Mouse (Mus musculus): ENCODE results near the gene Prkag2.
"Not testable (repeated sequence)": the region's sequence is repeated elsewhere in the genome, so short reads cannot be mapped to it uniquely, and the experiment has no call there.

Gene Prkag2

DNA sequence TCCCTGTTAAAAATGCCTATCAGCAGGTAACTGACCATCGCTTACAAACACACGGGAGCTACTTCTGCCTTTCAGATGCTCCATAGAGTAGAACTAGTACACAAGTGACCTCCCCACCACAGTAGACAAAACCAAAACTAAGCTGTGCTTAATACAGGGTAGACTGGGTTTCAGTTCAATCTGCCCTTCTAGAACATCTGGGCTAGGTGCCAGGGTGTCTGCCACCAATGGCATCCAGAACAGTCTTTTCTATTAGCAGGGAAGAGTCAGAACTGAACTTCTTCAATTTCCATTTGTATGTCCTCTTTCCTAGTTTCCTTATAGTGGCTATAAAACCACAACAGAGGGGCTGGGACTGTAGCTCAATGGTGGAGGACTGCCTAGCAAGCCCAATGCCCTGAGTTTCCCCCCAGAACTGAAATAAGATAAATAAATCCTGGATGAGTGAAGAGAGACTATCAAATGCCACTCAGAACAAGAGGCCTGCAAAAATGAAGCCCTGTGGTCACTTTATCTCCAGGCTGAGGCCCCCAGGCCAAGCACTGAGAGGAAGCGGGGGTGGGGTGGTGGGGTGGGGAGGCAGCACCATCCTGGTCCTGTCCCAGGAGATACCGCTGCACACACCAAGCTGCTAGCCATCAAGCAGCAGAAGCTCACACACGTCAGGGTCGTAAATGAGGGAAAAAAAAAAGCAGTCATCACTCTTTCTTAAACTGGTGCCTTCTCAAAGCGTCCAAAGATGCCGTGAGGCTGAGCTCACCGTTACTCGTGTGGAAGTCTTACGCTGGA, 222.4 kb downstream of the Prkag2 start:
- DNase-seq (ENCODE audit: low read depth in 1 of 2, low spot score in 2 of 2), result no peak

DNA sequence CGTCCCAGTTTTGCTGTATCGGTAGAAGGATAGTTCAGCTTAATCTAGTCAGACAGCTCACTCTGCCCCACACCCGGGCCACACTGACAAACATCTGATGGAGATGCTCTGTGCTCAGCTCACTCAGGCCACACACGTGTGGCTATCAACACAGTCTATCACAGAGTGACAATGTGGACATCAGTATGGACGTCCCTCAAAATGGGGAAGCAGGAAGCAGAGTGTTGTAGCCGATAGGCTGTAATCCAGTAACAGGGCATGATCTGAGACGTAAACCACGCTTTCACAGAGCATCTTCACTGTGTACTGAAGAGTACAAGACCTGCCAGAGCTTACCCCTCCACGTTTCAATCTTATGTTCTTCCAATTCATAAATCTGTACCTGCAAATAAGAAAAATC, 223.8 kb downstream of the Prkag2 start:
- no peak for DNase-seq (ENCODE audit: low read depth in 1 of 2, low spot score in 2 of 2)

- DNase-seq (ENCODE audit: low read depth in 1 of 2, low spot score in 2 of 2), result no peak
Observed at GRCm38 (mm10) chr5:24874111-24874510, 226.3 kb downstream of the Prkag2 start.

GRCm38 (mm10) chr5:24873221-24873620, 227.2 kb downstream of the Prkag2 start:
- no peak for DNase-seq (ENCODE audit: low read depth in 1 of 2, low spot score in 2 of 2)

- DNase-seq (ENCODE audit: low read depth in 1 of 2, low spot score in 2 of 2), result no peak
Observed at GRCm38 (mm10) chr5:24871276-24871675, 229.2 kb downstream of the Prkag2 start.

DNA sequence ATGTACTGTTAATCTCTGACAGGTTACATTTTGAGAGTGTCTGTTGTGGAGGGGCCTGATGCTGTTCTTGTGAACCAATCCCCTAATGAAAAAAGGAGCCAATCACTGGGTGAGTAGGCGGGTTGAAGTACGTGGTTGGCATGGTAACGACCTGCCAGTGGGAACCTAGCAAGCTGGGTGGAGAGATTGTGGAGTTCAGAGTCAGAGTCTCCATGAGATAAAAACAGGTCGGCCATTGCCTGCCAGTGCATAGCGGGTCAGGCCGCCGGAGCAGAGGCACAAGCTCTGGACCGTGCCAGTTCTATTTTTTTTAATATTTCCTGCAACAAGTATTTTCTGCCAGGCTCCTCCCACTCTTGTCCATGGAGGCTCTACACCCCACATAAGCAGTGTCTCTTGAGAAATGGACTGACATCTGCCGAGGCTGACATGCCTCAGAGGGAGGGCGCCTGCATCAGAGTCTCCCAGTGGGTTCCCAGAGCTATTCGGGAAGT, 230.6 kb downstream of the Prkag2 start:
- DNase-seq (ENCODE audit: low read depth in 1 of 2, low spot score in 2 of 2), result no peak

DNA sequence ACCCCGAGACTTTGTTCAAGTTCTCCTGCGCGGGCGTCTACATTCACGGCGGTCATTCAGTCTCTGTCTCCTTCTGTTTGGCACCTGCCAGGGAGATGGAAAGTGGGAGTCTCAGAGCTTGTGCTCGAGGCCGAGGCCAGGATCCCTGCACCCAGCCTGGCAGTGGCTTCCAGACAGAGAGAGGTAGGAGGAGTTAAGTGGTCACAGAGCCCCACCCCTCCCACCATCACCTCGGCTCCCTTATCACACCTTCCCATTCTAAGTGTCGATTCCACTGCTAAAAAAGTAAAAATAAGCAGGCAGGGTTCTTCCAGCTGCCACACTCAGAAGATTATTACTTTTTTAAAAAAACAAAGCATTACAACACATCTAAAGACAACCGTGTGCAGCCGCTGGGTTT, 236.6 kb downstream of the Prkag2 start:
- no peak for DNase-seq (ENCODE audit: low read depth in 1 of 2, low spot score in 2 of 2)

GRCm38 (mm10) chr5:24861449-24861930, 239.0 kb downstream of the Prkag2 start:
- DNase-seq (ENCODE audit: low read depth in 1 of 2, low spot score in 2 of 2), result no peak

- DNase-seq (ENCODE audit: low read depth in 1 of 2, low spot score in 2 of 2), result no peak
Observed at GRCm38 (mm10) chr5:24860635-24861448, 239.6 kb downstream of the Prkag2 start.

DNA sequence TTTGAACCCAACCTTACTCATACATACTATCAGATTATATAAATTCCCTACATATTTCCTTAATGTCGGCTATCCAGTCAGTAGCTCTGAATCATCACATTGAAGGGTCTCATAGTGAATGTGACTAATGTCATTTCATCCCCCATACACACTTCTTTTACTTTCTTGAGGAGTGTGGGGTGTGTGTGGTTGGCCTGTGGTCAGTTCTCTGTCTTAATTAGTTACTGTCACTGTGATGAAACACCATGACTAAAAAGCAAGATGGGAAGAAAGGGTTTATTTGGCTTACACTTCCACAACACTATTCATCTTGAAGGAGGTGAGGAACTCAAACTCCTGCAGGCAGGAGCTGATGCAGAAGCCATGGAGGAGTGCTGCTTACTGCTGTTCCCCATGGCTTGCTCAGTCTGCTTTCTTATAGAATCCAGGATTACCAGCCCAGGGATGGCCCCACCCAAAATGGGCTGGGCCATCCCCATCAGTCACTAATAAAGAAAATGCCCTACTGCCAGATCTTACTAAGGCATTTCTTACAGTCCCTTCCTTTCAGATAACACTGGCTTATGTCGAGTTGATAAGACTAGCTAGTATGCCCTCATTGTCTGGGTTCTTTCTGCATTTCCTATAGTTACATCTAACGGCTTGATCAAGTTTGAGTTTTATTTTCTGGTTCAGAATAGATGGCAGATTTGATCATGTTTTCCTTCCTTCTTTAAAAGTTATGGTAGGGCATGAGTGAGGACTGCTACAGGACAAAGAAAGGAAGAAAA, 240.5 kb downstream of the Prkag2 start:
- DNase-seq (ENCODE audit: low read depth in 1 of 2, low spot score in 2 of 2), result no peak

DNA sequence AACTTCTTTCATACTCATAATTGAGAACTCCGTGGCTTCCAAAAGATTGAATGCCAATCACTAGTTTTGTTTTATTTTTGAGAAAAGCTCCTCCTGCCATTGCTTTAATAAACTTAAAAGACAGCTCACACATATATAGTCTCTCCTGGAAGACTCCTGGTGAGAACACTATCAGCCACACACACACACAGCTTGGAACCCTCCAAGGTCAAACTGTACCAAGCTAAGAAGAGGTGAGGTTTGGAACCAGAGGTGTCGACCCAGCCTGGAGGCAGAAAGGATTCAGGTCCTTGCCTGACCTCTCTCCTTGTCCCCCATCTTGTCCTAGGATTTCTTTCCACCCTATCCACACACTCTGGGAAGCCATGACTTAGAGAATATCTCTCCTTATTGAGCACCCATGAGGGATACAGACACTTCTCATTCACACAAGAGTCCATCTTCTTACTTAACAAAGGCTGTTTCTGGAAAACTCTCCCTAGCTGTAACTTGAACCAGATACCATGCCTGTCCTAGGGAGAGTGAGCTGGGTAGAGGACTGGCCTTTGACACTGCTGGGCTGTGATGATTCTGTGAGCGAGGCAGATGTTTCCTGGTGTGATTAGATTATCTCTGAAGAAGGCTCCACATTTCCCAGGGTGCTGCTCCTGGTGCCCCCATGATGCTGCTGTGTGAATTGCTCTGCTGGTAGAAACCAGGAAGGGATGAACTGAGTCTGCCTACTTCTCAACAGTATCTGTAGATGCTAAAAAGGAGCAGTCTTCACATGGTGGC, 245.4 kb downstream of the Prkag2 start:
- DNase-seq (ENCODE audit: low read depth in 1 of 2, low spot score in 2 of 2), result no peak

DNA sequence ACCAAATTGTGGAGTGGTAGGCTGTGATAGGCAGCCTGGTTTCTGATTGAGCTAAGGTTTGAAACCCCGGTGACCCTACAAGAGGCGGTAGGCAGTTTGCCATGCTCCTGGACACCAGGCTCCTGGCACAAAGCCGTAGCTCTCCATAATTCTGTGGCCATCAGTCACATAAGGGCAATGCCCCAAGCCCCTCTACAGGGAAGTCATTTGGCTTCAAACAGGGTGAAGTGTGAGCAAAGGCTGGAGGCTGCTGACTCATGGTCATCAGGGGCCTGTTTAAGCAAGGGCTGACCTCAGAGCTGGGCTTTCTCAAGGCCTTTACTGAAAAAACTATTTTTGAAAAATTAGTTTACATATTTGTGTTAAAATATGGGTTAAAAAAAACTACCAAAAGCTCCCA, 246.2 kb downstream of the Prkag2 start:
- no peak for DNase-seq (ENCODE audit: low read depth in 1 of 2, low spot score in 2 of 2)

DNA sequence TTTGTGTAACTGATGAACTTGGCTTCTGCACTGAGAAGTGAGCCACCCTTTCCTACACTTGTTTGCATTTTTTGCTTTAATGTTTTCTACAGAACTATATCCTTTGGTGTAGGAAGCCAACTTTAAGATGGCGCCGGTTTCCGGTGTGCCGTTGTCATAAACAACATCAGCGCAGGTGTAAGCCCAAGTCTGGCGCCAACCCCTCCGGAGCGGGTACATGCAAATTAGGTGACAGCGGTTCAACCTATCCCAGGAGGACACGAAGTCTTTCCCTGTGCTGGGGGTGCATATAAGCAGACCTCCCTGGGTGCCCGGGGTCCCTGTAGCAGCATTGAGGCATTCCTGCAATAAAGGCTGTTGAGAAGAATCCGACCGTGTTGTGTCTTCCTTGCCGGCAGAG, 252.2 kb downstream of the Prkag2 start:
- not testable (repeated sequence) for DNase-seq (ENCODE audit: low read depth in 1 of 2, low spot score in 2 of 2)

DNA sequence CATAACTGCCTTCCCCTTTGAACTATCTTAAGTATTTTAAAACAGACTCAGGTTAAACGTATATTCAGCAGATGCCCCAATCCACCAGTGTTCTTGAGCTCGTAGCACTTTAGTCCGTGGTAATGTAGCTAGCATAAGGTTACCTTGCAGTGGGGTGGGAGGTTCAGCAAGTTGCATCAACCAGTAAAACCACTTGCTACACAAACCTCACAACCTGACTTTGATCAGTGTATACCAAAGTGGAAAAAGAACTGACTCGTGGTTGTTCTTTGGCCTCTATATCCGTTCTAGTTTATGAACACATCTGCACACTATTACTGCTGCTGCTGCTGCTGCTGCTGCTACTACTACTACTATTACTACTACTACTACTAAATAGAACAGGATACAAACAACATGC, 256.6 kb downstream of the Prkag2 start:
- no peak for DNase-seq (ENCODE audit: low read depth in 1 of 2, low spot score in 2 of 2)

DNA sequence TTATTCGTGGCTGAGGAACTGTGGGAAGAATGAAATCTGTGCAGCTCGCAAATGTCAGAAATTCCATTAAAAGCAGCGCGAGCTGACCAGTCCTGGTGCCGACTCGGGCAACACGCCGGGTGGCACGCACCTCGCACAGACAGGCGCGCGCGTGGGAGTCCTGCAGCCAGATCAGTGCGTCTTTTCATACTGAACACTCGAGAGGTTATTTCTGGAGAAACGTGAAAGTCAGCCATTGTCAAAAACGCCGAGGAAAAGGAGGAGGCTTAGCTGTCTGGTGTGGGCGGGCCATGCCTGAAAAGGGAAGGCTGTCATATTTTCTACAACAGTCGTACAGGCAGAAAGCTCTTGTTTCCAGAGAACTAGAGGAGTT, 257.4 kb downstream of the Prkag2 start:
- no peak for DNase-seq (ENCODE audit: low read depth in 1 of 2, low spot score in 2 of 2)

- peak; percentile 97 to 98 for DNase-seq (ENCODE audit: low read depth in 1 of 2, low spot score in 2 of 2)
Observed at GRCm38 (mm10) chr5:24842274-24843102, 258.0 kb downstream of the Prkag2 start, which contains the start of gene Rheb. Gene Rheb (minus strand): TSS chr5:24842624.

DNA sequence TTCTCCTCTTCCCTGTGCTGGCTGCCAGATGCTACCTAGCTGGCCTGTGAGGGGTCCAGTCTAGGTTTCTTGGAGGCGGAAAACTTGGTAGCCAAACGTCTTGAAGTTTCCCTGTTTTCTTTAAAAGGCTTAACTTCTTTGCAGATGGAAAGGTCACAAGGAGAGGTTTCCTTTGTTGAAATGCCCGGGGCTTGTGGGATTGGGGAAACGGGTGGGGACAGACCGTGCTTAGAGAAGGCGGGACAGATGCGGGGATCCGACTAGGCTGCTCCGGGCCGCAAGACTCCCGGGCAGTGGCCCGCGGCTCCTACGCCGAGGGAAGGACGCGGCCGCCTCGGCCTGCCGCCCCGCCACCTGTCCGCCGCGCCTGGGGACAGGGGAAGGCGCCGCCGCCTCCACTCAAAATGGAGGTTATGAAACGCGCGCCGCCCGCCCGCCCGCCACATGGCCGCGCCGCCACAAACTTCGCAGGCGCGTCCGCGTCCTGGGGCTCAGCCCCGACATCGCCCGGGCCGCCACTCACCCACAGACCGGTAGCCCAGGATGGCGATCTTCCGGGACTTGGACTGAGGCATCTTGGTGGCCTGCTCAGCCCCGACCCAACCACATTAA, 258.7 kb downstream of the Prkag2 start:
- peak in 1 of 2 experiments; percentile 13 for DNase-seq (ENCODE audit: low read depth in 1 of 2, low spot score in 2 of 2)

- no peak for DNase-seq (ENCODE audit: low read depth in 1 of 2, low spot score in 2 of 2)
Observed at GRCm38 (mm10) chr5:24840975-24841431, 259.4 kb downstream of the Prkag2 start.

DNA sequence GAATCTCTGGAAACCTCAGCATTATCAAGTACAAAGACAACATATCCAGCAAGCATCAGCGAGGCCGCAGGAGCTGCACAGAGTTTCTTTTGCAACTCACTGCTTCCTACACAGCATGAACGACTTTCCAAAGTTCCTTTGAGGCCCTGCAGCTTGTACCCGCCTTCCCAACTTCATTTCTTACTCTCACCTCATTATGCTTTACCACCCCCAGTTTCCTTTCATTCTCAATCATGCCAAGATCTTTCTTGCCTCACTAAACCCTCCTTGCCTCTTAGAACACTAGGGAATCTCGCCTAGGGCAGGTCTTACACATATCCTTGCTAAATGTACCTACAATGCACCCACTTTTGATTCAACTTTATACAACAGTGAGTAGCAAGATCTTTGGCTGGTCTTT, 266.0 kb downstream of the Prkag2 start:
- DNase-seq (ENCODE audit: low read depth in 1 of 2, low spot score in 2 of 2), result no peak

Data from monocyte, adult 2 months (primary cell).